Mouse (Mus musculus) midbrain, embryonic 16.5 days (tissue): Measurements from ENCODE around the gene Olfr1111. TPM values are rescaled to one million over a fixed set of nuclear protein-coding genes. Genes with fewer than 3 reads are reported as not detected.
"Not testable (repeated sequence)": the region's sequence is repeated elsewhere in the genome, so short reads cannot be mapped to it uniquely, and the experiment has no call there.

ENCODE experiments used
- ATAC-seq: fragments of 200-750 bp; cut with Nextera tagmentation; 2 replicates; pipeline ENCODE4 v1.8.0; 2017; ENCODE audit warnings: moderate TSS enrichment
- H3K27ac ChIP-seq: fragments of 300-500 bp; sonication (generic); 2 replicates; pipeline ENCODE4 v1.5.1; 2014; ENCODE audit warnings: mild to moderate bottlenecking, low read length, mixed read lengths
- H3K27me3 ChIP-seq: fragments of 300-500 bp; sonication (generic); 2 replicates; pipeline ENCODE4 v1.6.1; 2014; ENCODE audit warnings: low read depth, low read length, mixed read lengths; ENCODE audit not compliant: control insufficient read depth, insufficient read depth
- H3K36me3 ChIP-seq: fragments of 300-500 bp; sonication (generic); 2 replicates; pipeline ENCODE4 v1.6.1; 2014; ENCODE audit warnings: mild to moderate bottlenecking, low read length, moderate library complexity, mixed read lengths; ENCODE audit not compliant: control insufficient read depth, insufficient read depth
- H3K4me1 ChIP-seq: fragments of 300-500 bp; sonication (generic); 2 replicates; pipeline ENCODE4 v1.6.1; 2014; ENCODE audit warnings: mild to moderate bottlenecking, low read length, mixed read lengths; ENCODE audit not compliant: control insufficient read depth, insufficient read depth
- H3K4me2 ChIP-seq: fragments of 300-500 bp; sonication (generic); 2 replicates; pipeline ENCODE4 v1.6.1; 2014; ENCODE audit warnings: mild to moderate bottlenecking, low read length, mixed read lengths
- H3K4me3 ChIP-seq: fragments of 300-500 bp; sonication (generic); 2 replicates; pipeline ENCODE4 v1.5.1; 2014; ENCODE audit warnings: low read depth, mild to moderate bottlenecking, low read length, moderate library complexity, mixed read lengths
- H3K9ac ChIP-seq: fragments of 300-500 bp; sonication (generic); 2 replicates; pipeline ENCODE4 v1.6.1; 2014; ENCODE audit warnings: low read depth, low read length, mixed read lengths
- H3K9me3 ChIP-seq: fragments of 300-500 bp; sonication (generic); replicated peaks from 2 replicates; pipeline ENCODE4 v1.6.1; 2014; ENCODE audit warnings: mild to moderate bottlenecking, low read length, mixed read lengths; ENCODE audit not compliant: control insufficient read depth, poor library complexity, severe bottlenecking
- WGBS: fragments of 180-500 bp; shearing (Covaris S2); extraction: QIAGEN DNeasy Blood & Tissue Kit; methylation state at CpG from one replicate; pipeline ENCODE4 v1.1.7; 2014; 5-methylcytosine and 5-hydroxymethylcytosine counted together
- polyA plus RNA-seq: library from polyadenylated mRNA; unstranded; fragments of >200 nt; fragmentation: Nextera tagmentation; extraction: Ambion mirVana; gene quantifications from 2 replicates; pipeline ENCODE4 v1.2.1, GENCODE M21; 2015

Olfr1111 gene
- polyA plus RNA-seq, result not detected in 2 replicates

DNA sequence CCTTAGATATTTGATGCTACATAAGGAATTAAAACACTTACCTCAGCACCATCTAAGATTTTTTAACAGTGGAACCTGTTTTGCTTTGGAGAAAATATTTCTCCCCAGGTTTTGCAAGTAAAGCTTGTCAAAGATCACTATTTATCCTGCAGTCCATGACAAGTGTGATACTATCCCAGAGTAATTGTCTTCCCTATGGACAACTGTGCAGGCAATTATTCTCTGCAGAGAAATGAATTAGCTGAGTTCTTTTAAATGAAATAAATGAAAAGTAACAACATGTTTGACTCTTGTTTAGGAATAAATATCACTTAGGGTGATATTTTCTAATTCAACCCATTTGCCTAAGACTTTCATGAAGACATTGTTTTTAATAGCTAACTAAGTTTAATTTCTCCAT is at the start of gene Olfr1111:
Olfr1111 (minus strand) TSS at position 101 of the 400 bp plus-strand sequence.
- Histone ChIP-seq H3K27me3 (no peaks in the 10 kb centered on the region), H3K9ac (no peak within 1 kb of the TSS), H3K36me3 (no peaks in the 10 kb centered on the region), H3K9me3 (no peaks in the 10 kb centered on the region), H3K4me1 (no peaks in the 10 kb centered on the region), H3K4me3 (no peak within 1 kb of the TSS), H3K4me2 (no peak within 1 kb of the TSS), H3K27ac (no peak within 1 kb of the TSS)
- ATAC-seq, result no peak

DNA sequence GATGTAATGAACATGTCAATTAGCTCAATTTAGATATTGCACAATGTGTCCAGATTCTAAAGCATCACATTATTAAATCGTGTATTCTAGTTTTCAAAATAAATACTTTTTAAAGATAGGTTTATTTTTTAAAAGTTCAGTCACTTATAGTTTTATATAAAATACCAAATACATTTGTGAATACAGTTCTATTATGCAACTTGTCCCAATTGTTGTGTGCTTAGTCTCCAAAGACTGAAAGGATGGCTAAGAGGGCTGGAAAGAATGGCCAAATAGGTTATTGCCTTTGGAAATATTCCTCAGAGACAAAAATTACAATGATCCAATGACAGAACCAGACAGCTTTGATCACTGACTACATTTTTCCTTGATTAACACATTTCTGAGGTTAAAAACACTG is 35.1 kb upstream of the Olfr1111 start, which contains the start of gene Olfr1112:
Olfr1112 (plus strand) TSS at position 301 of the 400 bp plus-strand sequence.
- H3K9me3 ChIP-seq, result no peaks in the 10 kb centered on the region
- H3K27me3 ChIP-seq, result no peaks in the 10 kb centered on the region
- no peak within 1 kb of the TSS for H3K4me2 ChIP-seq
- H3K36me3 ChIP-seq, result no peaks in the 10 kb centered on the region
- H3K4me3 ChIP-seq, result no peak within 1 kb of the TSS
- H3K4me1 ChIP-seq, result no peaks in the 10 kb centered on the region
- no peak within 1 kb of the TSS for H3K9ac ChIP-seq
- no peak for ATAC-seq
- 87% methylated on average over 1 of the region's 1 CpGs for WGBS
- no peak within 1 kb of the TSS for H3K27ac ChIP-seq

DNA sequence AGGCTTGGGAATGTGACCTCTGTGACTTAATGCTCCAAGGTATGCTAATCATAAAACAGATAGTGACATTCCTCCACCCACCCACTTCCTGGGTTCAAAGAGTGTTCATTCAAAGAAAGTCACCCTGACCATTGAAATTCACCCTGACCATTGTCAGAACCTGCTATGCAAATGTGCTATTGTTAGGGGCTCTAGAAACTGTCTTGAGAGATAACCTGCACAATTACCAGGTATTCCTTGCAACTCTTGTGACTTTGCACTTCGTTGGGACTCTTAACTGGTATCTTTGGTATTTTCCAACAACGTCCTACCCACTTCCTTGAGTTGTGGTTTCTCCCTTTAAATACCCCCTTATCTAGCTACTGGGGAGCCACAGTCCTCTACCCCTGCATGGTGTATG is 15.3 kb upstream of the Olfr1111 start:
- not testable (repeated sequence) for H3K4me2 ChIP-seq, H3K27me3 ChIP-seq, H3K4me1 ChIP-seq, H3K27ac ChIP-seq, H3K9ac ChIP-seq, H3K36me3 ChIP-seq, H3K9me3 ChIP-seq, ATAC-seq, H3K4me3 ChIP-seq
- 80% methylated on average over 2 of the region's 2 CpGs for WGBS

DNA sequence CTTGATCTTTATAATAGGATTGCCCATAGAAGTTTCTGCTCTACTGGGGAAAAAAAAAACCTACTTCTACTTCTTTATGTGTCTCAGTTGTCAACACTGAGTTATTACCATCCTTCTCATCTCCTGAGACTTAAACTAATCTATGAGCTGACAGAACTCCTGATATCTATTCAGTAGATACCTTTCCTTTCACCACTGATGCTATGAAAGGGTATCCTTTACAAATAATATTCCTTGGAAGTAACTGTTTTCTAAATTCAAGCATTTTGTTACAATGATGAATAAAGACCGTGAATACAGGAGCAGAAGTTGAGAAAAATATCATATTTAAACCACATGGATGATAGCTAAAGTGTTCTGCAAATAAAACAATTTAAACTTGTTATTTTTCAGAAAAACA is 12.2 kb downstream of the Olfr1111 start, which contains the start of gene Olfr1110:
Olfr1110 (minus strand) TSS at position 101 of the 400 bp plus-strand sequence.
- 85% methylated on average over 1 of the region's 1 CpGs for whole genome bisulfite sequencing
- no peaks in the 10 kb centered on the region for H3K36me3 ChIP-seq
- no peak within 1 kb of the TSS for H3K4me2 ChIP-seq
- H3K9me3 ChIP-seq, result no peaks in the 10 kb centered on the region
- H3K4me1 ChIP-seq, result no peaks in the 10 kb centered on the region
- no peaks in the 10 kb centered on the region for H3K27me3 ChIP-seq
- no peak within 1 kb of the TSS for H3K27ac ChIP-seq
- H3K9ac ChIP-seq, result no peak within 1 kb of the TSS
- no peak for ATAC-seq
- no peak within 1 kb of the TSS for H3K4me3 ChIP-seq

DNA sequence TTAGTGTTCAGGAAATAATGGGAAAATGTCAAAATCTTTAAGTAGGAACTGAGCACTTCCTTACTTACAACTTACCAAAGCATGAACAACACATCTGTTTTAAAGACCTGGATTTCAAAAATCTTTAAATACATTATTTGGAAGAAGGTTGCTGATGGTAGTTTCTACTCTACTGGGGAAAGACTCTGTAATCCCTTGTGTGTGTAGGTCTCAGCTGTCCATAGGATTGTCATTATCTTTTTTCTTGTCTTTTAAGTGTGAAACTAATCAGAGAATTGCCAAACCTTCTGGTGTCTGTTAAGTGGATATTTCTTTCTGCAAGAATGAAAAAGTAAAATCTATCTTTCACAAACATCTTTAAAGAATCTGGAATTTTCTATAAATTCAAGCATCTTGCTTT is 38.0 kb downstream of the Olfr1111 start, which contains the start of gene Olfr259:
Olfr259 (minus strand) TSS at position 101 of the 400 bp plus-strand sequence.
- H3K27ac ChIP-seq, result no peak within 1 kb of the TSS
- no peaks in the 10 kb centered on the region for H3K27me3 ChIP-seq
- H3K4me3 ChIP-seq, result no peak within 1 kb of the TSS
- no peak within 1 kb of the TSS for H3K9ac ChIP-seq
- ATAC-seq, result no peak
- H3K4me1 ChIP-seq, result no peaks in the 10 kb centered on the region
- no peaks in the 10 kb centered on the region for H3K9me3 ChIP-seq
- H3K4me2 ChIP-seq, result no peak within 1 kb of the TSS
- no peaks in the 10 kb centered on the region for H3K36me3 ChIP-seq

Other genes starting within 250 kb of the Olfr1111 start
- not detected in 2 replicates for gene Olfr1098, start 228.1 kb downstream of the Olfr1111 start, polyA plus RNA-seq
- gene Olfr1099, start 191.9 kb downstream of the Olfr1111 start, polyA plus RNA-seq, result not detected in 2 replicates
- not detected in 2 replicates for gene Olfr1100, start 172.7 kb downstream of the Olfr1111 start, polyA plus RNA-seq
- gene Olfr1101, start 161.4 kb downstream of the Olfr1111 start, polyA plus RNA-seq, result not detected in 2 replicates
- not detected in 2 replicates for gene Olfr1102, start 154.2 kb downstream of the Olfr1111 start, polyA plus RNA-seq
- not detected in 2 replicates for gene Olfr1104, start 125.5 kb downstream of the Olfr1111 start, polyA plus RNA-seq
- not detected in 2 replicates for gene Olfr1105, start 116.1 kb downstream of the Olfr1111 start, polyA plus RNA-seq
- gene Olfr1106, start 100.4 kb downstream of the Olfr1111 start, polyA plus RNA-seq, result not detected in 2 replicates
- not detected in 2 replicates for gene Olfr1107, start 76.8 kb downstream of the Olfr1111 start, polyA plus RNA-seq
- gene Olfr1109, start 56.6 kb downstream of the Olfr1111 start, polyA plus RNA-seq, result not detected in 2 replicates
- not detected in 2 replicates for gene Olfr259, start 38.1 kb downstream of the Olfr1111 start, polyA plus RNA-seq
- gene Olfr1110, start 12.3 kb downstream of the Olfr1111 start, polyA plus RNA-seq, result not detected in 2 replicates
- not detected in 2 replicates for gene Olfr1112, start 35.2 kb upstream of the Olfr1111 start, polyA plus RNA-seq
- not detected in 2 replicates for gene Olfr1113, start 56.3 kb upstream of the Olfr1111 start, polyA plus RNA-seq
- gene Olfr1115, start 95.4 kb upstream of the Olfr1111 start, polyA plus RNA-seq, result not detected in 2 replicates
- gene Olfr1116, start 114.9 kb upstream of the Olfr1111 start, polyA plus RNA-seq, result not detected in 2 replicates
- not detected in 2 replicates for gene Olfr1118, start 155.0 kb upstream of the Olfr1111 start, polyA plus RNA-seq
- gene Olfr1120, start 202.2 kb upstream of the Olfr1111 start, polyA plus RNA-seq, result not detected in 2 replicates
- gene Olfr1121, start 217.3 kb upstream of the Olfr1111 start, polyA plus RNA-seq, result not detected in 2 replicates
- gene Olfr1122, start 233.2 kb upstream of the Olfr1111 start, polyA plus RNA-seq, result not detected in 2 replicates